Mouse (Mus musculus) MEL (cell line): ENCODE results near the gene Olfr267. TPM values are rescaled to one million over a fixed set of nuclear protein-coding genes. Genes with fewer than 3 reads are reported as not detected.

Source experiments
- polyA plus RNA-seq, 2 experiments: library from polyadenylated mRNA; stranded (reverse) in 1 of 2; unstranded in 1 of 2; fragments of >175 nt in 1 of 2; fragments of >200 nt in 1 of 2; gene quantifications; 2 replicates each; pipeline versions ENCODE4 v1.2.1 to v1.2.4; 2012; ENCODE audit warnings: low replicate concordance in 2 of 2, low read depth in 1 of 2; ENCODE audit not compliant: insufficient read length in 2 of 2, insufficient read depth in 1 of 2, missing spikeins in 1 of 2
- total RNA-seq: library from RNA; depleted of rRNA; stranded (reverse); fragments of 300-350 nt; gene quantifications from 2 replicates; pipeline ENCODE4 v1.2.3, GENCODE M21; 2012; rRNA removed

Gene Olfr267
- total and polyA plus RNA-seq, 3 experiments = 0.08 TPM; not detected in 2

Other genes starting within 250 kb of the Olfr267 start
- not detected in 2 replicates for gene Lpar1, start 233.8 kb downstream of the Olfr267 start, total RNA-seq
- gene Lpar1, start 233.8 kb downstream of the Olfr267 start, polyA plus RNA-seq = not detected
- 37.8 and 52.1 TPM in 2 replicates for gene Ecpas, start 125.0 kb upstream of the Olfr267 start, total RNA-seq
- 100 to 1,000 TPM in 1 of 2 experiments, 10 to 100 TPM in 1; 57.6 to 161 TPM for gene Ecpas, start 125.0 kb upstream of the Olfr267 start, polyA plus RNA-seq
- not detected in 2 replicates for gene Zkscan16, start 155.9 kb upstream of the Olfr267 start, total RNA-seq
- not detected for gene Zkscan16, start 155.9 kb upstream of the Olfr267 start, polyA plus RNA-seq
- gene Ptgr1, start 199.4 kb upstream of the Olfr267 start, total RNA-seq = 11.7 and 14.7 TPM in 2 replicates
- gene Ptgr1, start 199.4 kb upstream of the Olfr267 start, polyA plus RNA-seq = 10 to 100 TPM in 1 of 2 experiments, not detected in 1; 20.6 TPM
- gene Dnajc25, start 207.3 kb upstream of the Olfr267 start, total RNA-seq = 6.2 and 6.6 TPM in 2 replicates
- gene Dnajc25, start 207.3 kb upstream of the Olfr267 start, polyA plus RNA-seq = 10 to 100 TPM in 1 of 2 experiments, not detected in 1; 11.8 TPM
- not detected in 2 replicates for gene Gm20503, start 215.5 kb upstream of the Olfr267 start, total RNA-seq
- gene Gm20503, start 215.5 kb upstream of the Olfr267 start, polyA plus RNA-seq = 1 to 10 TPM in 1 of 2 experiments, not detected in 1; 3.3 TPM
- 54.0 and 59.1 TPM in 2 replicates for gene Gng10, start 247.4 kb upstream of the Olfr267 start, total RNA-seq
- gene Gng10, start 247.4 kb upstream of the Olfr267 start, polyA plus RNA-seq = 10 to 100 TPM in 1 of 2 experiments, not detected in 1; 51.2 TPM